Mouse (Mus musculus): ENCODE measurements around the gene Nudt9.

DNA sequence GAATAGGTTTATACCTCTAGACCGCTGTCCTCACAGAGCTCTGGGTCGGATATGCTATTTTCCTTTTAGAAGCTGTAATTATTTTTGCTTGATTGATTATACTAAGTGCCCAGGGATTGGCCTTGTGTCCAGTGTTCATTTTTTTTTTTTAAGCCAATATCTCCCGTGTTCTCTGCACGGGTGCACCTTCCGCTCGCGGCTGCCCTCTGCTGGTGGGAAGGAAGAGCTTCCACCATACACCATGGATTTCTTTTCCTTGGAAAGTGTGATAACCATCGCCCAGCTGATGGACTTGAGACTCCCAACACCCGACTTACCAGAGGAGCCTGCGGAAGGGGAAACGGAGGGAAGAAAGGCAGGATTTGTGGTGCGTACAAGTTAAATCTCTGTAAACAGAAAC, 28.3 kb downstream of the Nudt9 start:
- TF ChIP-seq USF1 (IDR thresholded peaks at IDR 0.05; ENCODE audit: low read depth): no peak
- TF ChIP-seq REST (IDR thresholded peaks at IDR 0.05; ENCODE audit: insufficient read depth, insufficient read length): no peak
- no peak for TF ChIP-seq CEBPB (IDR thresholded peaks at IDR 0.05; ENCODE audit: insufficient read depth, poor library complexity, severe bottlenecking)
- no peak for TF ChIP-seq POLR2A (IDR thresholded peaks at IDR 0.05; ENCODE audit: insufficient read length, low read depth)
- TF ChIP-seq POLR2AphosphoS2 (IDR thresholded peaks at IDR 0.05; ENCODE audit: insufficient read length, low read depth): no peak

Data from myocyte (in vitro differentiated cells).